Comparison of ENCODE assay signal across 25 mouse cellular contexts in the genomic region with DNA sequence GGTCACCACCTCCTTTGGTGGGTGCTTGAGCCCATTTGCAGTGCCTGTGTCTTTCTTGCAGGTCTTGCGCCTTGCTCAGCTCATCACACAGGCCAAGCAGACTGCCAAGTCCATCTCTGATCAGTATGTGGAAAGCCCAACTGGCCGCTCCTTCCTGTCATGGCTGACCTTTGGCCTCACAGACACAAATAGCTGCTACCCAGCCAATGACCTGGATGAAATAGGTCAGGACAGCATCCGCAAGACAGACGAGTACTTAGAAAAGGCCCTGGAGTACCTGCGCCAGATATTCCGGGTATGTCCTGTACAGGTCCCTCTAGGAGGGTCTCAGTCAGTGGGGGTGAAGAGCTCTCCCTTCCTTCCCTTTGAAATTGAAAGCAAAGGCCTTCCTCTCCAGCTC. TPM values are rescaled to one million over a fixed set of nuclear protein-coding genes. Genes with fewer than 3 reads are reported as not detected.
A peak's percentile ranks its signal among the peaks of the same experiment; 100 is the strongest.
DNase-seq lines count a peak whose midpoint lies in the region; ATAC-seq and TF ChIP-seq lines count a peak whose summit lies in the region.
"Had no signal": no experiment of that assay in that cellular context is flagged by ENCODE, and none has a peak within 500 bp of the region (broad histone marks: within the 10 kb centered on the region; RNA-seq: fewer than 3 reads in every experiment).

No protein-coding gene starts in this region.

- TF ChIP-seq CTCF in layer of hippocampus, adult 2 months (conservative IDR thresholded peaks at IDR 0.05) = no peak

- H3K36me3 ChIP-seq in forebrain, embryonic 15.5 days = peaks cover 43% of the 10 kb centered on the region

- no peak overlapping the region for H3K4me3 ChIP-seq in layer of hippocampus, adult 2 months
- no peak overlapping the region for H3K4me3 ChIP-seq in forebrain, embryonic 15.5 days
- H3K4me3 ChIP-seq: embryonic facial prominence, embryonic 15.5 days; forebrain, embryonic 10.5 days; left cerebral cortex, adult 2 months; megakaryocyte, embryonic 14.5 days; stomach, embryonic 15.5 days had no signal

- no peak overlapping the region for H3K4me2 ChIP-seq in forebrain, embryonic 15.5 days (replicated peaks)
- H3K4me2 ChIP-seq: embryonic facial prominence, embryonic 15.5 days; stomach, embryonic 15.5 days had no signal

- no peak for ATAC-seq in forebrain, embryonic 15.5 days (replicated peaks)
- ATAC-seq: hindbrain, embryonic 16.5 days; intestine, embryonic 16.5 days; midbrain, embryonic 16.5 days had no signal

- no peaks in the 10 kb centered on the region for H3K27me3 ChIP-seq in forebrain, embryonic 15.5 days
- H3K27me3 ChIP-seq: embryonic facial prominence, embryonic 15.5 days; megakaryocyte, embryonic 14.5 days; stomach, embryonic 15.5 days had no signal

- DNase-seq in embryo, embryonic 10.5 days (ENCODE audit: low spot score) = peak; percentile 7
- no peak for DNase-seq in embryo, embryonic 9.5 days (ENCODE audit: extremely low spot score)
- DNase-seq in layer of hippocampus, adult 2 months (ENCODE audit: low spot score in 2 of 2) = no peak
- no peak for DNase-seq in layer of hippocampus, postnatal 14 days (ENCODE audit: low spot score in 2 of 2)
- peak; percentile 48 for DNase-seq in kidney, adult 9 months
- DNase-seq in yolk sac, embryonic 10.5 days (ENCODE audit: low spot score) = peak; percentile 61
- DNase-seq: embryo, embryonic 11 days; gastrocnemius, postnatal 10 days; heart, adult 18-20 months; left cerebral cortex, postnatal 4 days; liver; lung, adult 18-20 months; lung, postnatal 14 days; retina, postnatal 1 day; thymus, adult 2 months had no signal

- H3K27ac ChIP-seq in layer of hippocampus, adult 2 months = peak overlapping the region; percentile 69; the same call in 1 of the 2 replicates
- no peak overlapping the region for H3K27ac ChIP-seq in forebrain, embryonic 15.5 days (replicated peaks)
- H3K27ac ChIP-seq: embryonic facial prominence, embryonic 15.5 days; forebrain, embryonic 10.5 days; left cerebral cortex, adult 2 months; stomach, embryonic 15.5 days had no signal

- no peak overlapping the region for H3K9ac ChIP-seq in forebrain, embryonic 15.5 days (replicated peaks)
- H3K9ac ChIP-seq: embryonic facial prominence, embryonic 15.5 days; stomach, embryonic 15.5 days had no signal

- no peaks in the 10 kb centered on the region for H3K9me3 ChIP-seq in forebrain, embryonic 15.5 days
- H3K9me3 ChIP-seq: embryonic facial prominence, embryonic 15.5 days; forebrain, embryonic 10.5 days; megakaryocyte, embryonic 14.5 days; stomach, embryonic 15.5 days had no signal

- WGBS in forebrain, embryonic 15.5 days = 89% methylated on average over 6 of the region's 6 CpGs

- peaks cover 4% of the 10 kb centered on the region for H3K4me1 ChIP-seq in forebrain, embryonic 15.5 days

RNA-seq across cellular contexts. Expression of a gene that starts 5.0 kb away (rescaled TPM):
- 10 to 100 TPM; 38.1 to 54.2 TPM for total RNA-seq in layer of hippocampus, adult 2 months (2021)
- total RNA-seq in layer of hippocampus, postnatal 14 days (2021) = 10 to 100 TPM; 39.9 to 48.2 TPM
- 6.6 and 8.3 TPM in 2 replicates for polyA plus RNA-seq in forebrain, embryonic 15.5 days (2015; fragmentation: Nextera tagmentation; extraction: Ambion mirVana)
- total RNA-seq: hematopoietic stem cell, adult 5-6 weeks had no signal

RNA-seq across cellular contexts. Expression of a gene that starts 22.1 kb away (rescaled TPM):
- 10 to 100 TPM; 49.2 to 59.7 TPM for total RNA-seq in layer of hippocampus, adult 2 months (2021)
- 10 to 100 TPM; 37.9 to 42.2 TPM for total RNA-seq in layer of hippocampus, postnatal 14 days (2021)
- polyA plus RNA-seq in forebrain, embryonic 15.5 days (2015; fragmentation: Nextera tagmentation; extraction: Ambion mirVana) = 30.6 and 32.7 TPM in 2 replicates

RNA-seq across cellular contexts. Expression of a gene that starts 58.3 kb away (rescaled TPM):
- total RNA-seq in layer of hippocampus, adult 2 months (2021) = 100 to 1,000 TPM; 102 to 105 TPM
- 10 to 100 TPM; 86.2 to 94.9 TPM for total RNA-seq in layer of hippocampus, postnatal 14 days (2021)
- polyA plus RNA-seq in forebrain, embryonic 15.5 days (2015; fragmentation: Nextera tagmentation; extraction: Ambion mirVana) = 29.3 and 32.0 TPM in 2 replicates

Comparison
In these comparisons a context has a peak if more than half of its experiments do, and no peak if none do; other contexts are left out.
1. DNase-seq: peak in embryo, embryonic 10.5 days (single experiment), kidney, adult 9 months (single experiment) and yolk sac, embryonic 10.5 days (single experiment); none in embryo, embryonic 9.5 days (single experiment), layer of hippocampus, adult 2 months (0 of 2) and layer of hippocampus, postnatal 14 days (0 of 2).